Mouse (Mus musculus): ENCODE results near the gene C1ql2.

GRCm38 (mm10) chr1:120354387-120354786 lies 14.0 kb downstream of the C1ql2 start:
- TF ChIP-seq REST (IDR thresholded peaks at IDR 0.05; ENCODE audit: insufficient read depth, insufficient read length) (no peak), USF1 (IDR thresholded peaks at IDR 0.05; ENCODE audit: low read depth) (no peak), TCF12 (IDR thresholded peaks at IDR 0.05; ENCODE audit: insufficient read depth, poor library complexity, severe bottlenecking) (no peak), POLR2A (IDR thresholded peaks at IDR 0.05; ENCODE audit: insufficient read length, low read depth) (no peak), MAX (IDR thresholded peaks at IDR 0.05; ENCODE audit: low read depth) (no peak), POLR2AphosphoS2 (IDR thresholded peaks at IDR 0.05; ENCODE audit: insufficient read length, low read depth) (no peak), CEBPB (IDR thresholded peaks at IDR 0.05; ENCODE audit: insufficient read depth, poor library complexity, severe bottlenecking) (no peak), SRF (IDR thresholded peaks at IDR 0.05; ENCODE audit: control insufficient read depth, insufficient read length, low read depth) (no peak), E2F4 (IDR thresholded peaks at IDR 0.05; ENCODE audit: insufficient read depth) (no peak), MYOD1 (IDR thresholded peaks at IDR 0.05; ENCODE audit: control insufficient read depth in 1 of 3, insufficient read length in 2 of 3, low read depth in 2 of 3) (no peak)
